Mouse (Mus musculus): ENCODE data around the gene Atl2.

DNA sequence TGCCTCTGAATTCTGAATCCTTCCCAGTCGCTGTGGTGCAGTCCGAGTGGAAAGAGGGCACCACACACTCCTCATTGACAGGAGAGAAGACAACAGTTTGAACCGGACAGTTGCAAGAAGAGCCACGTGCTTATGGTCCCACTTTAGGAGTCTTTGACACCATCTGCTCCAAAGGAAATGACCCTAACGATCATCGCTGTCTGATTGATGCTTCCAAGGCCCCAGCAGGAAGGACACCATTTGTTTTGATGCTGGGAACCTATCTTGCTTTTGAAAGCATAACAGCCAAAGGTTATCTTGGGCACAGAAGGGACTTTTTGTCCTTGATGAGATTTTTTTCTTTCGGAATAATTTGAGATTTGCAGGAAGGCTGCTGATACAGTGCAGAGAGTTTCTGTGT is 58.9 kb downstream of the Atl2 start:
- TF ChIP-seq POLR2A (IDR thresholded peaks at IDR 0.05; ENCODE audit: borderline replicate concordance, extremely low read depth, low read depth, low read length) (no peak), CTCF (IDR thresholded peaks at IDR 0.05; ENCODE audit: insufficient read depth, low read length) (no peak)

All from lung, adult 2 months (tissue).